Mouse (Mus musculus) kidney, adult 2 months (tissue): ENCODE results near the gene Lpar2.

ENCODE experiments used
- CTCF ChIP-seq: fragments of 200-500 bp; conservative IDR thresholded peaks from 2 replicates; pipeline ENCODE4 v1.5.1; 2011; ENCODE audit warnings: low read depth, mild to moderate bottlenecking, control low read depth, low read length, moderate library complexity, mixed read lengths; ENCODE audit not compliant: insufficient read depth, insufficient read length
- POLR2A ChIP-seq: fragments of 200-500 bp; IDR thresholded peaks from one replicate; pipeline ENCODE4 v1.6.1; 2011; ENCODE audit warnings: low read depth, low read length, control low read depth

- TF ChIP-seq CTCF (no peak), POLR2A (peak; percentile 68)
Measured at GRCm38 (mm10) chr8:69774503-69775148, 47.6 kb upstream of the Lpar2 start, which contains the start of gene Gm20422.
